Mouse (Mus musculus) embryonic facial prominence, embryonic 11.5 days (tissue): ENCODE results near the gene Bpnt1. TPM values are rescaled to one million over a fixed set of nuclear protein-coding genes. Genes with fewer than 3 reads are reported as not detected.

ENCODE experiments used
- ATAC-seq: fragments of 200-750 bp; cut with Nextera tagmentation; replicated peaks from 2 replicates; pipeline ENCODE4 v1.8.0; 2017; ENCODE audit warnings: low read depth; ENCODE audit not compliant: insufficient number of reproducible peaks, low FRiP score, low TSS enrichment
- DNase-seq: peaks from one replicate; pipeline ENCODE4 v3.0.0-alpha.2; 2015; ENCODE audit warnings: low spot score
- H3K27ac ChIP-seq: fragments of 300-500 bp; sonication (generic); replicated peaks from 2 replicates; pipeline ENCODE4 v1.5.1; 2014; ENCODE audit warnings: mild to moderate bottlenecking, low read depth, low read length, control low read depth
- H3K27me3 ChIP-seq: fragments of 300-500 bp; sonication (generic); 2 replicates; pipeline ENCODE4 v1.6.1; 2014; ENCODE audit warnings: mild to moderate bottlenecking, low read length, moderate library complexity, mixed read lengths; ENCODE audit not compliant: control insufficient read depth, insufficient read depth
- H3K36me3 ChIP-seq: fragments of 300-500 bp; sonication (generic); replicated peaks from 2 replicates; pipeline ENCODE4 v1.6.1; 2014; ENCODE audit warnings: low read depth, mild to moderate bottlenecking, low read length, moderate library complexity, mixed read lengths; ENCODE audit not compliant: control insufficient read depth, insufficient read depth
- H3K4me1 ChIP-seq: fragments of 300-500 bp; sonication (generic); 2 replicates; pipeline ENCODE4 v1.6.1; 2014; ENCODE audit warnings: low read length, mixed read lengths; ENCODE audit not compliant: control insufficient read depth, insufficient read depth
- H3K4me2 ChIP-seq: fragments of 300-500 bp; sonication (generic); 2 replicates; pipeline ENCODE4 v1.6.1; 2014; ENCODE audit warnings: low read depth, mild to moderate bottlenecking, control low read depth, low read length, moderate library complexity
- H3K4me3 ChIP-seq: fragments of 300-500 bp; sonication (generic); 2 replicates; pipeline ENCODE4 v1.5.1; 2014; ENCODE audit warnings: low read depth, low read length, control low read depth
- H3K9ac ChIP-seq: fragments of 300-500 bp; sonication (generic); replicated peaks from 2 replicates; pipeline ENCODE4 v1.6.1; 2014; ENCODE audit warnings: mild to moderate bottlenecking, control low read depth, low read length
- H3K9me3 ChIP-seq: fragments of 300-500 bp; sonication (generic); replicated peaks from 2 replicates; pipeline ENCODE4 v1.6.1; 2016; ENCODE audit warnings: mild to moderate bottlenecking, low read length, inconsistent platforms, mixed read lengths; ENCODE audit not compliant: control insufficient read depth
- WGBS: fragments of 180-500 bp; shearing (Covaris S2); extraction: QIAGEN DNeasy Blood & Tissue Kit; methylation state at CpG from one replicate; pipeline ENCODE4 v1.1.7; 2014; 5-methylcytosine and 5-hydroxymethylcytosine counted together
- polyA plus RNA-seq: library from polyadenylated mRNA; unstranded; fragments of >200 nt; fragmentation: Nextera tagmentation; extraction: Ambion mirVana; gene quantifications from 2 replicates; pipeline ENCODE4 v1.2.1, GENCODE M21; 2014

Bpnt1 gene
- polyA plus RNA-seq, 1 experiment from 2014 or later: 16.5 TPM

DNA sequence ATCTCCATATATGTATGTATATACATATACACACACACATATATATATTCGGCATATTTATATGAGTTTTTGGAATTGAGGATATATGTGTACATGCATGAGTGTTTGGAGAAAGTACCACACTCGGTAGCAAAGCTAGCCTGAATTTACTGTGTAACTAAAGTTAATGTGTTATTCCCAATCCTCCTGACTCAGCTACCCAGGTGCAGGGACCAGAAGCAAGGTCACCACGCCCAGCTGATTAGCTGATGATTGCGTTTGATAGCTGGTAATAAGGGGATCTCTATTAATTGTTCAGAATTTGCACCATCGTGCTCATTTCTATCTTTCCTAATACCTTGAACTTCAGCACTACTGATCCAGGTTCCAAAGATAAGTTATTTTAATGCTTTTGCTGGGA is 1.7 kb downstream of the Bpnt1 start:
- Histone ChIP-seq H3K9me3 (no peaks in the 10 kb centered on the region), H3K9ac (no peak overlapping the region), H3K4me3 (no peak overlapping the region), H3K4me2 (no peak overlapping the region), H3K4me1 (no peaks in the 10 kb centered on the region), H3K36me3 (no peaks in the 10 kb centered on the region), H3K27ac (no peak overlapping the region), H3K27me3 (no peaks in the 10 kb centered on the region)
- DNase-seq: no peak
- no peak for ATAC-seq
- 90% methylated on average over 5 of the region's 5 CpGs for WGBS

DNA sequence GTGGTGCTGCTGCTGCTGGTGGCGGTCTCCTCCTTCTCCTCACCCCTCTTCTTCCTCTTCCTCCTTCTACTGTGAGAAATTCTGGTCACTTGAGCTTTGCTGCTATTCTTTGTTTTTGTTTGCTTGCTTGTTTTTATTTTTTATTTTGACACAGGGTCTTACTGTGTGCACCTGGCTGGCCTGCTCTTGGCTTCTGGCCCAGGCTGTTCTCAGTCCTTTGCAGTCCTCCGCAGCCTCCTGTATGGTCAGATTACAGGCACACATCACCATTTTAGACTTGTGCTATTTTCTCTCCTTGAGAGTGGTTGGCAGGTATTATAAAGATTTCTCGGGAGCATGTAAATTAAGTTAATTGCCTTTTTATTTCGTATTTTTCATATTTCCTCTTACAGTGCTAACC is 2.2 kb downstream of the Bpnt1 start:
- no peak overlapping the region for H3K27ac ChIP-seq
- H3K9me3 ChIP-seq: no peaks in the 10 kb centered on the region
- no peaks in the 10 kb centered on the region for H3K4me1 ChIP-seq
- WGBS: 89% methylated on average over 4 of the region's 4 CpGs
- H3K4me2 ChIP-seq: no peak overlapping the region
- no peak overlapping the region for H3K9ac ChIP-seq
- H3K4me3 ChIP-seq: no peak overlapping the region
- H3K27me3 ChIP-seq: no peaks in the 10 kb centered on the region
- ATAC-seq (no peak), DNase-seq (no peak)
- no peaks in the 10 kb centered on the region for H3K36me3 ChIP-seq

DNA sequence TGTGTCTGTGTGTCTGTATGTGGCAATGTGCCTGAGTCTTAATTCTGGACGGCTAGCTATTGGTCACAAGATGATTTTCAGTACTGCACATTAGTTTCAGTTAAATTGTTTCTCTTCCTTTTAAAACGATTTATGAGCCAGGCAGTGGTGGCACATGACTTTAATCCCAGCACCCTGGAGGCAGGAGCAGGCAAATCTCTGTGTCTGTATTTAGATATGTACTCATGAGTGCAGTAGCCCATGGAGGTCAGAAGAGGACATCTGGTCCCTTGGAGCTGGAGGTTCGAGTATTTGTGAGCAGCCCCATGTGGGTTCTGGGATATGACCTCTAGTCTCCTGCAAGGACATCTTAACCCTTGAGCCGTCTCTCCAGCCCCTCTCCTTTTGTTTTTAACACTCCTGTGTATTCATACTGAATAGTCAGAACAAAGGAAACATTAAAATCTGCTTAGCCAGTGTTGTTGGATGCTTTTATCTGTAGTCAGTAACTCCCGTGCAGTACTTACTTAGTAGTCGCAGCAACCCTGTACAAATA is 3.3 kb downstream of the Bpnt1 start:
- H3K4me3 ChIP-seq: no peak overlapping the region
- ATAC-seq (no peak), DNase-seq (no peak)
- no peaks in the 10 kb centered on the region for H3K27me3 ChIP-seq
- no peak overlapping the region for H3K9ac ChIP-seq
- H3K4me1 ChIP-seq: no peaks in the 10 kb centered on the region
- no peak overlapping the region for H3K4me2 ChIP-seq
- no peaks in the 10 kb centered on the region for H3K36me3 ChIP-seq
- no peaks in the 10 kb centered on the region for H3K9me3 ChIP-seq
- no peak overlapping the region for H3K27ac ChIP-seq
- WGBS: 74% methylated on average over 6 of the region's 6 CpGs

DNA sequence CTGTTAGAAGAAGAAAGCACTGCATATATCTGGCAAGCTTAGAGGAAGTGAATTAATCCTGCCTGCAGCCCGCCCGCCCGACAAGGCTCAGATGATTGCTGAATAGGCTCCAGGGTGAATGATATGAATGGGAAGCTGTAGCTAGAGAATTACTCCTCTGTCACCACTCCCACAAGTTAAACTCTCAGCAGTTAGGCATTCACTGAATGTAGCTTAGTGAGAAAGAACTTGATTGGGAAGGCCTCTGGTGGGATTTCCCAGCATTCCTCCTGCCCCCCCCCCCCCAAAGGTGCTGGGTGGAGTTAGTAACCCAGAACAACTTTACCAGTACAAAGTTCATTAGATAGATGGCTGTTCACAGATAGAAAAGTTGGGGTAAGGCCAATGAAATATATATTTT is 4.6 kb downstream of the Bpnt1 start:
- H3K27ac ChIP-seq: no peak overlapping the region
- WGBS: 78% methylated on average over 3 of the region's 3 CpGs
- no peaks in the 10 kb centered on the region for H3K27me3 ChIP-seq
- H3K4me1 ChIP-seq: no peaks in the 10 kb centered on the region
- no peak overlapping the region for H3K4me3 ChIP-seq
- DNase-seq: peak; percentile 1
- H3K9ac ChIP-seq: no peak overlapping the region
- H3K9me3 ChIP-seq: no peaks in the 10 kb centered on the region
- H3K36me3 ChIP-seq: no peaks in the 10 kb centered on the region
- ATAC-seq: no peak
- no peak overlapping the region for H3K4me2 ChIP-seq

DNA sequence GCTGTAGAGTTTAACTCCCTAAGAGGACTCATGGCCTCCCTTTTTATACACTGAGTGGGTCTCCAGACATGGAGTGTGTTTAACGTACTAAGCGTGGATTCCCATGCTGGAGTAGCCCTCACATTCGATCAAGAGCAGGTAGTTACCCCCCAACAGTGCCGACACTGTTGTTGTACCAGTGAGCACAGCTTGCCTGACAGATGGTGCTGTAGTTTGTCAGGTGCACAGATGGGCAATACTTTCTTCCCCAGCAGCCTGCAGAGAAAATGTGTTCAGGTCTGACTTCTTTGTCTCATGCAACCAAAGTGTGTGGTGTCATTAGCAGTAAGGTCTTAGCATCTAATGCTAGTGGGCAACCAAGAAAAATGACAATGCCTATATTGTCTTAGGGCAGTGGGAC is 10.5 kb downstream of the Bpnt1 start:
- H3K4me1 ChIP-seq: no peaks in the 10 kb centered on the region
- 95% methylated on average over 4 of the region's 4 CpGs for WGBS
- H3K36me3 ChIP-seq: peaks cover 8% of the 10 kb centered on the region
- no peaks in the 10 kb centered on the region for H3K27me3 ChIP-seq
- H3K9ac ChIP-seq: no peak overlapping the region
- no peak overlapping the region for H3K4me3 ChIP-seq
- ATAC-seq: no peak
- no peaks in the 10 kb centered on the region for H3K9me3 ChIP-seq
- DNase-seq: no peak
- no peak overlapping the region for H3K27ac ChIP-seq
- H3K4me2 ChIP-seq: no peak overlapping the region

DNA sequence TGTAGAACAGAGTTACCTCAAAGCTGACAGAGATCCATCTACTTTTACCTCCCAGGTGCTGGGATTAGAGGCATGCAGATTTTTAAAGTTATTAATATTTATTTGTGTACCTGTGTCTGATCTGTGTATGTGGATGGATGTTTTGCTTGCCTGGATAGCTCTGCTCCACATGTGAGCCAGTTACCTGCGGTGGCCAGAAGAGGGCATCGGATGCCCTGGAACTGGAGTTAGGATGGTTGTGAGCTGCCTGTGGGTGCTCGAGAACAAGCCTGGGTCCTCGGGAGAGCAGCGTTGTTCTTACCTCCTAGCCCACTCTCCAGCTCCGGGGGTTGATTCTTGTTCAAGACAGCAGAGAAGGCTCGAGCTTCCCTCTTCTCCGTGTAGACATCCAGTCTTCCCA is 11.5 kb downstream of the Bpnt1 start:
- peaks cover 8% of the 10 kb centered on the region for H3K36me3 ChIP-seq
- no peaks in the 10 kb centered on the region for H3K4me1 ChIP-seq
- no peak overlapping the region for H3K4me2 ChIP-seq
- DNase-seq (no peak), ATAC-seq (no peak)
- WGBS: 88% methylated on average over 8 of the region's 8 CpGs
- no peak overlapping the region for H3K27ac ChIP-seq
- H3K27me3 ChIP-seq: no peaks in the 10 kb centered on the region
- no peak overlapping the region for H3K9ac ChIP-seq
- no peaks in the 10 kb centered on the region for H3K9me3 ChIP-seq
- H3K4me3 ChIP-seq: no peak overlapping the region

DNA sequence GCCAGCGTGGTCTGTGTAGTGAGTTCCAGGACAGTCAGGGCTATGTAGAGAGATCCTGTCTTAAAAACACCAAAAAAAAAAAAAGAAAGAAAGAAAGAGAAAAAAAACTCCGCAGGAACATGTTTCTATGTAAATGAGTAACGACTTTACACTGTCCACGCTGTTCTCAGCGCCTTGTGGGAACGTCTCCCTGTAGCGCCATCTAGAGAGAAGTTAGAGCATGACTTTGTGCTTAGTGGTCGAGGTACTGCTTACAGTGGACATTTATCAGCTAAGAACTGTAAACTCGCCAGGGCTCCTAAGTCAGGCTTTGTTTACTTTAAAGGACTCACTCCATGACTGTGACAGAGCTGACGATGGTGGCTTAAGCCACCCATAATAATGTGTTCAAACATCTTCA is 14.2 kb downstream of the Bpnt1 start:
- Histone ChIP-seq H3K4me3 (no peak overlapping the region), H3K27me3 (no peaks in the 10 kb centered on the region), H3K27ac (no peak overlapping the region), H3K4me1 (no peaks in the 10 kb centered on the region), H3K9ac (no peak overlapping the region), H3K36me3 (peaks cover 8% of the 10 kb centered on the region), H3K9me3 (no peaks in the 10 kb centered on the region), H3K4me2 (no peak overlapping the region)
- ATAC-seq: no peak
- DNase-seq: peak; percentile 12
- 76% methylated on average over 10 of the region's 10 CpGs for WGBS

DNA sequence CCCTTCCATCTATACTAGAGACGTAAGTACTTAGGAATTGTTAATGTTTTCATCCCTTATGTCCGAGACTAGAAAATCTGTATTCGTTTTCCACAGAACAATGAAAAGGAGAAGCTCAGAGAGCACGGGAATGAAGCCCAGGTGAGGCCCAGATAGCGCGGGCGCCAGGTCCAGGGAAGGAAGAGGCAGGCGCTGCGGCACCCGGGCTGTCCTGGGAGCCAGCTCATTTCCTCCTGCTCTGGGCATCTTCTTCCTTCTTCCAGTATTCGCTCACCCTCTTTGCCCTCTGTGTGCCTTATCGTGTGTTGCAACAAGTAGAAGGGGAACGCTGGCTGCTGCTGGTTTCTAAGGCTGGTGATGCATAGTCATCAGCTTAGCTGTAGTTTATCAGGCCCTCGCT is 17.8 kb downstream of the Bpnt1 start:
- Histone ChIP-seq H3K4me1 (no peaks in the 10 kb centered on the region), H3K27ac (no peak overlapping the region), H3K9ac (no peak overlapping the region), H3K36me3 (peaks cover 3% of the 10 kb centered on the region), H3K27me3 (no peaks in the 10 kb centered on the region), H3K4me3 (no peak overlapping the region), H3K9me3 (no peaks in the 10 kb centered on the region), H3K4me2 (no peak overlapping the region)
- DNase-seq (no peak), ATAC-seq (no peak)
- 92% methylated on average over 14 of the region's 14 CpGs for WGBS
